Mouse (Mus musculus): ENCODE data around the gene Pold2. TPM values are rescaled to one million over a fixed set of nuclear protein-coding genes. Genes with fewer than 3 reads are reported as not detected.

Gene Pold2
- polyA plus RNA-seq, 1 experiment, result 127 TPM

DNA sequence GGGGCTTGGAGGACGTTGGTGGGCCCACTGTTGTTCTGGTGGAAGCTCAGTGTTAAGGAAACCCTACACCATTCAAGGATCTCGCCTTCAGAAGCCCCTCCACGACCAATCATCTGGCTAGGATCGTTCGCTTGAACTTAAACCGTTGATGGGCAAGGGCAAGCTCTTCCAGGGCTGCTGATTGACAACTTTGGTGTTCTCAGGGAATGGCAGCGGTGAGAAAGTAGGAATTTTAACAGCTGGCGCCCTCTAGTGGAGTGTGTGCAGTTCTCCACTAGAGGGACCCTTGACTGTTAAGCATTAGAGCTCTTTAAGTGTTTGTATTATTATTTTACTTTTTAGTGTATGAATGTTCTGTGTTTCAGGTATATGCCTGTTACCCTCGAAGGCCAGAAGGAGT, 8.1 kb upstream of the Pold2 start:
- TF ChIP-seq POLR2A (IDR thresholded peaks at IDR 0.05; ENCODE audit: insufficient read depth, low read length) (no peak), CTCF (IDR thresholded peaks at IDR 0.05; ENCODE audit: low read depth, low read length) (peak; percentile 52)
- Histone ChIP-seq H3K9ac (ENCODE audit: low read depth, poor library complexity, severe bottlenecking) (no peak overlapping the region), H3K9me3 (replicated peaks; ENCODE audit: control insufficient read depth, insufficient read depth, low read length, poor library complexity, severe bottlenecking) (no peaks in the 10 kb centered on the region), H3K27ac (ENCODE audit: insufficient read depth, low read length) (no peak overlapping the region), H3K4me1 (ENCODE audit: control insufficient read depth, insufficient read depth, low read length) (no peaks in the 10 kb centered on the region), H3K36me3 (ENCODE audit: control insufficient read depth, insufficient read depth, low read length, poor library complexity, severe bottlenecking) (no peaks in the 10 kb centered on the region), H3K4me3 (ENCODE audit: low read depth, low read length) (no peak overlapping the region), H3K27me3 (ENCODE audit: control insufficient read depth, insufficient read depth, low read length, poor library complexity, severe bottlenecking) (no peaks in the 10 kb centered on the region)

DNA sequence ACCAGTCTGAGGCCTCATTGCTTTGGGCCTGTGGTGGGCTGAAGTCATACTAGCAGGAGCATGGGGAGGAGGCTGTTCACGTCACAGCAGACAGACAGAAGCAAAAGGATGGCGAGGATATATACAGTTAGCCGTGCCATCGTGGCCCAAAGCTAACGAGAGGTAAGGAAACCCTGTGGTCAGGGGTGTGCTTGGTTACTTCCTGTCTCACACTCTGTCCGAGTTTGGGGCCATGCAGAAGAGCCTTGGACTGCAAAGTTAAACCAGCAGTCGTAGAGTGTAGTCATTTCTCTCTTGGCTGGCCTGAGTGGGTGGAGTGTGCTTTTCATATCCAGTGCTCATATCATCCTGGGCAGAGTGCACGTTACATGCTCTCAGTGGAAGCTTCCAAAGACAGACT, 4.4 kb upstream of the Pold2 start:
- Histone ChIP-seq H3K9ac (ENCODE audit: low read depth, poor library complexity, severe bottlenecking) (no peak overlapping the region), H3K36me3 (ENCODE audit: control insufficient read depth, insufficient read depth, low read length, poor library complexity, severe bottlenecking) (no peaks in the 10 kb centered on the region), H3K9me3 (replicated peaks; ENCODE audit: control insufficient read depth, insufficient read depth, low read length, poor library complexity, severe bottlenecking) (no peaks in the 10 kb centered on the region), H3K4me1 (ENCODE audit: control insufficient read depth, insufficient read depth, low read length) (no peaks in the 10 kb centered on the region), H3K4me3 (ENCODE audit: low read depth, low read length) (no peak overlapping the region), H3K27me3 (ENCODE audit: control insufficient read depth, insufficient read depth, low read length, poor library complexity, severe bottlenecking) (no peaks in the 10 kb centered on the region), H3K27ac (ENCODE audit: insufficient read depth, low read length) (no peak overlapping the region)
- TF ChIP-seq CTCF (IDR thresholded peaks at IDR 0.05; ENCODE audit: low read depth, low read length), result no peak

DNA sequence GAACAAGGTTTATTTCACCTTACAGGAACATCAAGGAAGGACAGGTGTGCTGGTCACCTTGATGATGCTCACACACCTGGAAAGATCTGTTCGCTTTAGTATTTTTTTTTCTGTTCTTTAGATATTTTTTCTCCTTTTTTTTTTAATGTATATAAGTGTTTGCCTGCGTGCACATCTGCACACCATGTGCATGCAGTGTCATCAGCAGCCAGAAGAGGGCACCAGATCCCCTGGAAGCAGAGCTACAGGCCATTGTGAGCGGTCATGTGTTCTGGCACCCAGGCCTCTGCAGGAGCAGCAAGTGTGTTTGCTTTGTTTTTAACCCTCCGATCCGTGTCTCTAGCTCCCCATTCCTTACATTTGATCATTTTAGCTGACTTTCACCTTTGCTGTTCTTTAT, 1.8 kb upstream of the Pold2 start:
- Histone ChIP-seq H3K27ac (ENCODE audit: insufficient read depth, low read length) (0 out of 2 replicates have a peak overlapping the region, but pooled peaks have one; percentile 4), H3K4me3 (ENCODE audit: low read depth, low read length) (no peak overlapping the region), H3K9me3 (replicated peaks; ENCODE audit: control insufficient read depth, insufficient read depth, low read length, poor library complexity, severe bottlenecking) (no peaks in the 10 kb centered on the region), H3K9ac (ENCODE audit: low read depth, poor library complexity, severe bottlenecking) (peak overlapping the region; percentile 77; the same call in 1 of the 2 replicates), H3K36me3 (ENCODE audit: control insufficient read depth, insufficient read depth, low read length, poor library complexity, severe bottlenecking) (peaks cover 4% of the 10 kb centered on the region; the same call in 1 of the 2 replicates), H3K27me3 (ENCODE audit: control insufficient read depth, insufficient read depth, low read length, poor library complexity, severe bottlenecking) (no peaks in the 10 kb centered on the region), H3K4me1 (ENCODE audit: control insufficient read depth, insufficient read depth, low read length) (no peaks in the 10 kb centered on the region)
- TF ChIP-seq CTCF (IDR thresholded peaks at IDR 0.05; ENCODE audit: low read depth, low read length), result peak; percentile 94
- TF ChIP-seq POLR2A (IDR thresholded peaks at IDR 0.05; ENCODE audit: insufficient read depth, low read length), result no peak
- peak; percentile 44; the same call in 1 of the 2 replicates for TF ChIP-seq EP300 (IDR thresholded peaks at IDR 0.05; ENCODE audit: insufficient read depth, low read depth, low read length)

DNA sequence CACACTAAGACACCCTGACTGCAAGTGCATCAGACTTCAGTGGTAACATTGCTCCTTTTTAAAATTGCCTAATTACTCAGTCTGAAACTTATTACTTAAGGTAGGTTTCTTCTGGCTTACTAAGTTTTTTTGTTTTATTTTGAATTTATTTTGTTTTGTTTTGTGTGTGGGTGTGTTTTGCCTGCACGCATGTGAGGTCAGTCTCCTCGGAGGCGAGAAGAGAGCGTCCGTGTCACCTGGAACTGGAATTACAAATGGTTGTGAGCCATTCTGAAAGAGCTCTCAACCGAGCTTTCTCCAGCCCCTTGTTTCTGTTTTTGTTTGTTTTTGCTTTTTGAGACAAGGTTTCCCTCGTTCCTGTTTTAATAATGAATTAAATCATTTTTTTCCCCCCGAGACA, 569 bp upstream of the Pold2 start:
- Histone ChIP-seq H3K4me3 (ENCODE audit: low read depth, low read length) (peak overlapping the region; percentile 84), H3K36me3 (ENCODE audit: control insufficient read depth, insufficient read depth, low read length, poor library complexity, severe bottlenecking) (peaks cover 14% of the 10 kb centered on the region), H3K9me3 (replicated peaks; ENCODE audit: control insufficient read depth, insufficient read depth, low read length, poor library complexity, severe bottlenecking) (no peaks in the 10 kb centered on the region), H3K9ac (ENCODE audit: low read depth, poor library complexity, severe bottlenecking) (peak overlapping the region; percentile 77), H3K27me3 (ENCODE audit: control insufficient read depth, insufficient read depth, low read length, poor library complexity, severe bottlenecking) (no peaks in the 10 kb centered on the region), H3K27ac (ENCODE audit: insufficient read depth, low read length) (peak overlapping the region; percentile 49; the same call in 1 of the 2 replicates), H3K4me1 (ENCODE audit: control insufficient read depth, insufficient read depth, low read length) (no peaks in the 10 kb centered on the region)
- TF ChIP-seq EP300 (IDR thresholded peaks at IDR 0.05; ENCODE audit: insufficient read depth, low read depth, low read length) (no peak), CTCF (IDR thresholded peaks at IDR 0.05; ENCODE audit: low read depth, low read length) (no peak), POLR2A (IDR thresholded peaks at IDR 0.05; ENCODE audit: insufficient read depth, low read length) (no peak)

DNA sequence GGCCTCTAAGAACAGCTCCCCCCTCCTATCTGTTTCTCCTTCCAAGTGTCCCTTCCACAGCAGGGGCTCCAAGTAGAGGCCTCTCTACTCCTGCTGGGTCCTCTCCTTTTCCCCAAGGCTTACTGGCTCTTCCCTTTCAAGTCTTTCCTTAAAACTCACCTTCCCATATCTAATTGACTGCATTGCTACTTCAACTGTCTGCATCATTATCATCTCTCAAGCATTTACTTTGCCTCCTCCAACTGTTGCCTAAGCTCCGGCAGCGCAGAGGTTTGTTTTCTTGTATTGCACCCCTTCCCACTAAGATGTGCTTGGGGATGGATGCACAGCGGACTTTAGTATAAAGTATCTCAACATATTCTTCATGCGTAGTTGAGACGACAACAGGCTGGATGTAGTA, 671 bp downstream of the Pold2 start:
- Histone ChIP-seq H3K9ac (ENCODE audit: low read depth, poor library complexity, severe bottlenecking) (peak overlapping the region; percentile 70), H3K9me3 (replicated peaks; ENCODE audit: control insufficient read depth, insufficient read depth, low read length, poor library complexity, severe bottlenecking) (no peaks in the 10 kb centered on the region), H3K27me3 (ENCODE audit: control insufficient read depth, insufficient read depth, low read length, poor library complexity, severe bottlenecking) (no peaks in the 10 kb centered on the region), H3K4me1 (ENCODE audit: control insufficient read depth, insufficient read depth, low read length) (no peaks in the 10 kb centered on the region), H3K27ac (ENCODE audit: insufficient read depth, low read length) (no peak overlapping the region), H3K36me3 (ENCODE audit: control insufficient read depth, insufficient read depth, low read length, poor library complexity, severe bottlenecking) (peaks cover 21% of the 10 kb centered on the region), H3K4me3 (ENCODE audit: low read depth, low read length) (peak overlapping the region; percentile 79)
- no peak for TF ChIP-seq EP300 (IDR thresholded peaks at IDR 0.05; ENCODE audit: insufficient read depth, low read depth, low read length)
- TF ChIP-seq CTCF (IDR thresholded peaks at IDR 0.05; ENCODE audit: low read depth, low read length), result no peak
- TF ChIP-seq POLR2A (IDR thresholded peaks at IDR 0.05; ENCODE audit: insufficient read depth, low read length), result no peak

DNA sequence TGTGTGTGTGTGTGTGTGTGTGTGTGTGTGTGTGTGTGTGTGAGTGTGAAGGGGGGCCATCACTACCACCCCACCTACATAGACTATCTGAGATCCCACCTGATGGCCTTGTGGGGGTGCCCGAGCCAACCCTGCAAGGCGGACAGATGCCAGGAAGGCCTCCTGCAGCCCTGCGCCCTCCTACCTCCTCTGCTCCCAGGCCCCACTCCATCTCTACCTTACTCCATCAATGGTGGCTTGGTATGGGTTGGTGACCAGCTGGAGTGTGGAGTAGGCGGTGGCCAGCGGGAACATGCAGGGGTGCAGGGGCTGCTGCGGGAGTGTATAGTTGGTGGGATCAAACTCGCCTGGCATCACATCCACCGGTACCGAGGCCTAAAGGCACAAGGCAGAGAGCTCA, 4.9 kb downstream of the Pold2 start:
- no peak overlapping the region for H3K27ac ChIP-seq (ENCODE audit: insufficient read depth, low read length)
- H3K9me3 ChIP-seq (replicated peaks; ENCODE audit: control insufficient read depth, insufficient read depth, low read length, poor library complexity, severe bottlenecking), result no peaks in the 10 kb centered on the region
- TF ChIP-seq EP300 (IDR thresholded peaks at IDR 0.05; ENCODE audit: insufficient read depth, low read depth, low read length), result no peak
- TF ChIP-seq CTCF (IDR thresholded peaks at IDR 0.05; ENCODE audit: low read depth, low read length), result no peak
- no peak for TF ChIP-seq POLR2A (IDR thresholded peaks at IDR 0.05; ENCODE audit: insufficient read depth, low read length)
- H3K9ac ChIP-seq (ENCODE audit: low read depth, poor library complexity, severe bottlenecking), result no peak overlapping the region
- H3K36me3 ChIP-seq (ENCODE audit: control insufficient read depth, insufficient read depth, low read length, poor library complexity, severe bottlenecking), result peaks cover 35% of the 10 kb centered on the region
- H3K27me3 ChIP-seq (ENCODE audit: control insufficient read depth, insufficient read depth, low read length, poor library complexity, severe bottlenecking), result no peaks in the 10 kb centered on the region
- H3K4me3 ChIP-seq (ENCODE audit: low read depth, low read length), result no peak overlapping the region
- H3K4me1 ChIP-seq (ENCODE audit: control insufficient read depth, insufficient read depth, low read length), result no peaks in the 10 kb centered on the region

Measured in ES-Bruce4 (cell line).